Mouse (Mus musculus) thymus, postnatal 14 days (tissue): ENCODE measurements around the gene Ccdc184.

Experiments used
- DNase-seq: peaks from one replicate; pipeline ENCODE4 v3.0.0; 2021

The Ccdc184 gene

GRCm38 (mm10) chr15:98166963-98167644, at the start of gene Ccdc184:
TSS of gene Ccdc184 (plus strand) at chr15:98167158.
- DNase-seq: no peak

GRCm38 (mm10) chr15:98119363-98119762, 47.6 kb upstream of the Ccdc184 start:
- DNase-seq: no peak

- no peak for DNase-seq
Measured at GRCm38 (mm10) chr15:98120831-98121230, 46.1 kb upstream of the Ccdc184 start.

GRCm38 (mm10) chr15:98131001-98131400, 36.0 kb upstream of the Ccdc184 start:
- DNase-seq: no peak

GRCm38 (mm10) chr15:98131451-98131850, 35.5 kb upstream of the Ccdc184 start:
- DNase-seq: no peak

GRCm38 (mm10) chr15:98131942-98132655, 34.9 kb upstream of the Ccdc184 start:
- DNase-seq: no peak

- no peak for DNase-seq
Measured at GRCm38 (mm10) chr15:98133471-98133870, 33.5 kb upstream of the Ccdc184 start.

- DNase-seq: no peak
Measured at GRCm38 (mm10) chr15:98134034-98134433, 32.9 kb upstream of the Ccdc184 start.

GRCm38 (mm10) chr15:98134666-98135065, 32.3 kb upstream of the Ccdc184 start:
- no peak for DNase-seq

- DNase-seq: no peak
Measured at GRCm38 (mm10) chr15:98135671-98136070, 31.3 kb upstream of the Ccdc184 start.

- no peak for DNase-seq
Measured at GRCm38 (mm10) chr15:98136871-98137270, 30.1 kb upstream of the Ccdc184 start.

- no peak for DNase-seq
Measured at GRCm38 (mm10) chr15:98139763-98140162, 27.2 kb upstream of the Ccdc184 start.

- no peak for DNase-seq
Measured at GRCm38 (mm10) chr15:98140809-98141208, 26.1 kb upstream of the Ccdc184 start.

- DNase-seq: no peak
Measured at GRCm38 (mm10) chr15:98142515-98142914, 24.4 kb upstream of the Ccdc184 start.

- DNase-seq: no peak
Measured at GRCm38 (mm10) chr15:98144861-98145507, 22.0 kb upstream of the Ccdc184 start.

- DNase-seq: peak; percentile 93
Measured at GRCm38 (mm10) chr15:98145559-98146181, 21.3 kb upstream of the Ccdc184 start.

- DNase-seq: no peak
Measured at GRCm38 (mm10) chr15:98148356-98148755, 18.6 kb upstream of the Ccdc184 start.

GRCm38 (mm10) chr15:98149166-98149602, 17.8 kb upstream of the Ccdc184 start:
- DNase-seq: no peak

- DNase-seq: no peak
Measured at GRCm38 (mm10) chr15:98152916-98153315, 14.0 kb upstream of the Ccdc184 start.

GRCm38 (mm10) chr15:98153625-98154024, 13.3 kb upstream of the Ccdc184 start:
- peak; percentile 38 for DNase-seq

- DNase-seq: no peak
Measured at GRCm38 (mm10) chr15:98154146-98154545, 12.8 kb upstream of the Ccdc184 start.

- DNase-seq: no peak
Measured at GRCm38 (mm10) chr15:98154631-98155030, 12.3 kb upstream of the Ccdc184 start.

- DNase-seq: no peak
Measured at GRCm38 (mm10) chr15:98155272-98155671, 11.7 kb upstream of the Ccdc184 start.
